9 mouse cellular contexts compared by ENCODE assay signal in the genomic region with DNA sequence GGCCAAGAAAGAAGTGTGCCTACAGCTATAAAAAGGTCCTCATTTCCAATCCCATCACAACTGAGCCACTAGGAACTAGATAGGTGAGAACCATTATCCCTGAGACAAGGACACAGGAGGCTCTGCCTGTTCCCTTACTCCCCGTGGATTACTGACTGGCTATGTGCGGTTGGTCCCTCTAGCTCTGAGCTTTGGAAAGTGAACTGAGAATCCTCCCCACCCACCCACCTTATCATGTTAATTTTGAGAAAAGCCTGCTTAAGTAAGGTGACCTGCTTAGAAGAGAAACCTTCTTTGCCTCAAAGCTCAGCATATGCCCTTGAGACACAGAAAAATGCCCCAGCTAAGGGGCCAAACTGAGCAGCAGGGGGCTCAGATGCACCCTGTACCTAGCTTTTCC. TPM values are rescaled to one million over a fixed set of nuclear protein-coding genes. Genes with fewer than 3 reads are reported as not detected.
DNase-seq lines count a peak whose midpoint lies in the region; ATAC-seq lines count a peak whose summit lies in the region.
"Had no signal": no experiment of that assay in that cellular context is flagged by ENCODE, and none has a peak within 500 bp of the region (broad histone marks: within the 10 kb centered on the region; RNA-seq: fewer than 3 reads in every experiment).

No protein-coding gene starts in this region.

- H3K9ac ChIP-seq in heart, embryonic 16.5 days (ENCODE audit: low read length): peak overlapping the region; percentile 95
- H3K9ac ChIP-seq in hindbrain, embryonic 14.5 days: peak overlapping the region; percentile 98
- H3K9ac ChIP-seq in midbrain, embryonic 13.5 days (replicated peaks): peak overlapping the region; percentile 99; the same call in 1 of the 2 replicates

- DNase-seq in heart, adult 8-10 months (ENCODE audit: low spot score): no peak
- peak; percentile 61 for DNase-seq in R1 (ENCODE audit: low read depth, low spot score)
- no peak for DNase-seq in hindbrain, embryonic 14.5 days (ENCODE audit: low spot score)
- no peak for DNase-seq in urinary bladder, postnatal 25 days (ENCODE audit: low spot score)
- no peak for DNase-seq in B cell, adult 2 months
- no peak for DNase-seq in kidney, postnatal 14 days
- DNase-seq: cerebellum, adult 18-20 months had no signal

- H3K36me3 ChIP-seq in heart, embryonic 16.5 days (ENCODE audit: control insufficient read depth, insufficient read depth): no peaks in the 10 kb centered on the region
- 0 out of 2 replicates have a peak, but pooled peaks cover 4% of the 10 kb centered on the region for H3K36me3 ChIP-seq in hindbrain, embryonic 14.5 days (replicated peaks; ENCODE audit: control insufficient read depth, insufficient read depth)
- H3K36me3 ChIP-seq in midbrain, embryonic 13.5 days: no peaks in the 10 kb centered on the region

- peaks cover 57% of the 10 kb centered on the region for H3K4me1 ChIP-seq in heart, embryonic 16.5 days (ENCODE audit: control insufficient read depth, insufficient read depth, low read length)
- H3K4me1 ChIP-seq in hindbrain, embryonic 14.5 days (replicated peaks; ENCODE audit: control insufficient read depth, insufficient read depth, low read length): peaks cover 64% of the 10 kb centered on the region
- H3K4me1 ChIP-seq in midbrain, embryonic 13.5 days (replicated peaks): peaks cover 79% of the 10 kb centered on the region

- H3K27ac ChIP-seq in heart, embryonic 16.5 days (ENCODE audit: low read length): peak overlapping the region; percentile 92
- H3K27ac ChIP-seq in hindbrain, embryonic 14.5 days: peak overlapping the region; percentile 30; the same call in 1 of the 2 replicates
- no peak overlapping the region for H3K27ac ChIP-seq in midbrain, embryonic 13.5 days

- no peaks in the 10 kb centered on the region for H3K9me3 ChIP-seq in heart, embryonic 16.5 days (replicated peaks; ENCODE audit: control insufficient read depth, low read length)
- no peaks in the 10 kb centered on the region for H3K9me3 ChIP-seq in hindbrain, embryonic 14.5 days (ENCODE audit: control insufficient read depth, low read length)
- H3K9me3 ChIP-seq in midbrain, embryonic 13.5 days: no peaks in the 10 kb centered on the region

- peak overlapping the region; percentile 80 for H3K4me3 ChIP-seq in heart, embryonic 16.5 days (ENCODE audit: low read length)
- 0 out of 2 replicates have a peak overlapping the region, but pooled peaks have one; percentile 88 for H3K4me3 ChIP-seq in hindbrain, embryonic 14.5 days (replicated peaks; ENCODE audit: low read length)
- peak overlapping the region; percentile 87 for H3K4me3 ChIP-seq in midbrain, embryonic 13.5 days (replicated peaks)

- 59% methylated on average over 2 of the region's 2 CpGs for WGBS in heart, embryonic 16.5 days
- 43% methylated on average over 2 of the region's 2 CpGs for WGBS in hindbrain, embryonic 14.5 days
- 56% methylated on average over 2 of the region's 2 CpGs for WGBS in midbrain, embryonic 13.5 days

- no peak for ATAC-seq in heart, embryonic 16.5 days (replicated peaks; ENCODE audit: extremely low read depth, insufficient read depth, low FRiP score)
- ATAC-seq in hindbrain, embryonic 14.5 days (ENCODE audit: low FRiP score): no peak
- ATAC-seq in midbrain, embryonic 13.5 days: no peak

- no peaks in the 10 kb centered on the region for H3K27me3 ChIP-seq in heart, embryonic 16.5 days (ENCODE audit: control insufficient read depth, insufficient read depth, low read length)
- no peaks in the 10 kb centered on the region for H3K27me3 ChIP-seq in hindbrain, embryonic 14.5 days (ENCODE audit: control insufficient read depth, insufficient read depth, low read length)
- H3K27me3 ChIP-seq in midbrain, embryonic 13.5 days: peaks cover 10% of the 10 kb centered on the region; the same call in 1 of the 2 replicates

- peak overlapping the region; percentile 70 for H3K4me2 ChIP-seq in heart, embryonic 16.5 days (ENCODE audit: low read depth, low read length)
- H3K4me2 ChIP-seq in hindbrain, embryonic 14.5 days (replicated peaks): peak overlapping the region; percentile 86
- peak overlapping the region; percentile 68 for H3K4me2 ChIP-seq in midbrain, embryonic 13.5 days (replicated peaks)

RNA-seq across cellular contexts. Expression of a gene that starts 14.9 kb away (rescaled TPM):
- polyA plus RNA-seq in heart, embryonic 16.5 days (2015; fragmentation: Nextera tagmentation; extraction: Ambion mirVana): 30.9 and 31.7 TPM in 2 replicates
- 10 to 100 TPM; 22.9 to 29.0 (median 26.5) TPM for total RNA-seq in heart, adult 8-10 months (2022)
- 23.7 and 28.0 TPM in 2 replicates for polyA plus RNA-seq in hindbrain, embryonic 14.5 days (2014; fragmentation: Nextera tagmentation; extraction: Ambion mirVana)
- 29.8 and 31.4 TPM in 2 replicates for polyA plus RNA-seq in midbrain, embryonic 13.5 days (2015; fragmentation: Nextera tagmentation; extraction: Ambion mirVana)

RNA-seq across cellular contexts. Expression of a gene that starts 51.1 kb away (rescaled TPM):
- 71.0 and 76.0 TPM in 2 replicates for polyA plus RNA-seq in heart, embryonic 16.5 days (2015; fragmentation: Nextera tagmentation; extraction: Ambion mirVana)
- total RNA-seq in heart, adult 8-10 months (2022): 10 to 100 TPM; 63.6 to 76.6 (median 67.9) TPM
- 92.6 and 101 TPM in 2 replicates for polyA plus RNA-seq in hindbrain, embryonic 14.5 days (2014; fragmentation: Nextera tagmentation; extraction: Ambion mirVana)
- 48.0 and 59.8 TPM in 2 replicates for polyA plus RNA-seq in midbrain, embryonic 13.5 days (2015; fragmentation: Nextera tagmentation; extraction: Ambion mirVana)
